Mouse (Mus musculus) olfactory bulb, adult 2 months (tissue): Measurements from ENCODE around the gene Mrtfa.

Source experiments
- CTCF ChIP-seq: fragments of 200-500 bp; IDR thresholded peaks from 2 replicates; pipeline ENCODE4 v1.5.1; 2012; ENCODE audit warnings: low read depth, mild to moderate bottlenecking, low read length, moderate library complexity; ENCODE audit not compliant: insufficient read depth
- POLR2A ChIP-seq: fragments of 200-500 bp; IDR thresholded peaks from 2 replicates; pipeline ENCODE4 v1.6.1; 2012; ENCODE audit warnings: mild to moderate bottlenecking, low read depth, low read length, moderate library complexity; ENCODE audit not compliant: insufficient read depth

GRCm38 (mm10) chr15:81057736-81058135 lies 132.8 kb downstream of the Mrtfa start:
- TF ChIP-seq POLR2A (no peak), CTCF (no peak)
